Mouse (Mus musculus) stomach, postnatal 0 days (tissue): ENCODE measurements around the gene Krtap5-4.
"Not testable (repeated sequence)": the region's sequence is repeated elsewhere in the genome, so short reads cannot be mapped to it uniquely, and the experiment has no call there.

ENCODE experiments used
- CTCF ChIP-seq: IDR thresholded peaks from 2 replicates; pipeline ENCODE4 v1.5.1; 2016; ENCODE audit warnings: antibody characterized with exemption, low read depth, mild to moderate bottlenecking, moderate library complexity
- EP300 ChIP-seq: optimal IDR thresholded peaks from 2 replicates; pipeline ENCODE3; 2016; ENCODE audit warnings: antibody characterized with exemption

GRCm38 (mm10) chr7:142321637-142322306 is 18.4 kb downstream of the Krtap5-4 start:
- not testable (repeated sequence) for TF ChIP-seq EP300, CTCF
